Mouse (Mus musculus): ENCODE measurements at regions not wholly inside any gene's neighbourhood (a gene's known extent, or its start where the extent isn't known, plus 50 kb on each side); places are given as distances from the start of the nearest gene placed in this dataset.

DNA sequence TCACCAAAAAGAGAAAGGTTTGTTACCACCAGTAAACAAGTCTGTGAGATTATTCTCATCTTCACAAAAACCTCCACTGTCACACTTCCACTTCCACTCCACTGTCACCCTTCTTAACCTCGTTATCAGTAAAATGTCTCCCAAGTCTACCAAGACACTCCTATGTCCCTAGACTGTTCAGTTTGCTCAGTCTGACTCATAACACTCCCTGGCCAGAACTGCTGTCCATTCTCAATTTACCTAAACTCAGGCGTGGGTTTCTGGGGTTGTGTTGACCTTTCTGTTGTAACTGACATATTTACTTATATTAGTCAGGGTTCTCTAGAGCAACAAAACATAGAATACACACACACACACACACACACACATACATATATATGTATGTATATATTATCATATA, 85.5 kb downstream of the Emp1 start:
- TF ChIP-seq CTCF (IDR thresholded peaks at IDR 0.05; ENCODE audit: low read depth) = no peak
- TF ChIP-seq EP300 (IDR thresholded peaks at IDR 0.05; ENCODE audit: low read depth) = no peak

Data from heart, postnatal 0 days (tissue).